Mouse (Mus musculus) urinary bladder, adult 18-20 months (tissue): ENCODE measurements around the gene Ttbk1.
"Not testable (repeated sequence)": the region's sequence is repeated elsewhere in the genome, so short reads cannot be mapped to it uniquely, and the experiment has no call there.

Experiments used
- DNase-seq, 2 experiments: peaks; one replicate each; pipeline ENCODE4 v3.0.0; 2022; ENCODE audit warnings: low spot score in 2 of 2, mixed read lengths in 2 of 2

Gene Ttbk1

DNA sequence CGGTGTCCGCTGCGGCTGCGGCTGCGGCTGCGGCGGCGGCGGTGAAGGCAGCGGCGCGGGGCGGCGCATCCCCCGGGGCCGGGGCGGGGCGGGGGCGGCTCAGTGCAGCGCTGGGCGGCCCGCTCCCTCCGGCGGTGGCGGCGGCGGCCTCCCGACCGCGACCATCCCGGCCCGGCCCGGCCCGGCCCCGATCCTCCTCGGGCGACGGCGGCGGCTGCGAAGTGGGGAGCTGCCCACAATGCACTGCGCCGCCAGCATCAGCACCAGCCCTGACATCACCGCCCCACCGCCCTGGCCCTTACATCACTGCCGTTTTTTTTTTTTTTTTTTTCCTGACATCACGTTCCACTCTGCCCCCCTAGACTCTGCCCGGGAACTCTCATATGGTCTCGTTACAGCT lies at the start of gene Ttbk1:
TSS of gene Ttbk1 (minus strand) at position 245 of the 400 bp plus-strand sequence.
- DNase-seq, result no peak

DNA sequence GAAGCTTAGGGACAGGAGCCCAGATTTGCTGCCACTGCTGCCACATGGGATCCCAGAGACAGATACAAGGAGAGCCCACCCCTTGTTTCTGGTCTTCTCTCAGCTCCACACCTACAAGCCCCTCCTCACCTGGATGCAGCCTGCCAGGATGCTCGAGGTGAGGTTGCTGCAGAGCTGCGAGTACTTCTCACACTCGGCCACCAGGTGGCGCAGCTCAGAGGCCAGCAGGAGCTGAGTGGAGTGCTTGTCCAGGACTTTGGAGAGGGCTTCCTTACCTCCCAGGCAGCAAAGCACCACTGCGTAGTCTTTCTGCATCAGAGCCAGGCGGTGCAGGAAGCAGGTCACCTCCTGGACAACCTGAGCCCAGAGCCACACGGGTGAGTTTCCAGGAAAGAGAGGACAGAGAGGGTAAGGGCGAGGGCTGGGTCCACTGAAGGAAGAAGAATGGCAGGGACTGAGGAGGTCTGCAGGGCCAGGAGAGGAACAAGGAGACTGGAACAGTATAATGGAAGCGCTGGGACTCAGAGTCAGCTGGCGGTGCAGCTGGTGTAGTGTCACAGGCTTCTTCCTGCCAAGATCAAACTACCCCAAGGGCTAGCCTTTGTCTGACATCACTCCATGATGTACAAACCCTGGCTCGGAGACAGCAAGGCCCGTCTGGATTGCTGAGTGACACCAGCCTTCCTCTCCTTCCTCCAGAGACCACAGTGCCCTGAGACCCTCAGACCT lies 38.3 kb upstream of the Ttbk1 start:
- DNase-seq, result peak; percentile 45 to 55

DNA sequence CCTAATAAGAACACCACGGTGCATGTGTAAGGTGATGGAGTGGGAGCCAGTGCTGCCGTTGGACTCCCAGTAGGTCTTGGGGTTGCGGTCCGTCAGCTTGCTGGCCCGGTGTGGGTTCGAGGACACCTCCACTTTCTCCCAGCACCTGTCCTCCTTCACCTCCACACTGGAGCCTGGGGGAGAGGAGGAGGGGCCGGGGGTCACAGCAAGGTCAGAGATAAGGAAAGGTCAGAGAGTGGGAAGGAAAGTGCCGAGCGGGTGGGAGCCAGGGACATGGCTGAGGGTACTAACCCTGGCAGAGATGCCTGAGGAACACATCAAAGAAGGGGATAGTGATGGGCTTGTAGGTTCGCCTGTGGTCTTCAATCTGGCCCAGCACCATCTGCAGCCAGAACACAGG lies 37.6 kb upstream of the Ttbk1 start:
- DNase-seq, result no peak

DNA sequence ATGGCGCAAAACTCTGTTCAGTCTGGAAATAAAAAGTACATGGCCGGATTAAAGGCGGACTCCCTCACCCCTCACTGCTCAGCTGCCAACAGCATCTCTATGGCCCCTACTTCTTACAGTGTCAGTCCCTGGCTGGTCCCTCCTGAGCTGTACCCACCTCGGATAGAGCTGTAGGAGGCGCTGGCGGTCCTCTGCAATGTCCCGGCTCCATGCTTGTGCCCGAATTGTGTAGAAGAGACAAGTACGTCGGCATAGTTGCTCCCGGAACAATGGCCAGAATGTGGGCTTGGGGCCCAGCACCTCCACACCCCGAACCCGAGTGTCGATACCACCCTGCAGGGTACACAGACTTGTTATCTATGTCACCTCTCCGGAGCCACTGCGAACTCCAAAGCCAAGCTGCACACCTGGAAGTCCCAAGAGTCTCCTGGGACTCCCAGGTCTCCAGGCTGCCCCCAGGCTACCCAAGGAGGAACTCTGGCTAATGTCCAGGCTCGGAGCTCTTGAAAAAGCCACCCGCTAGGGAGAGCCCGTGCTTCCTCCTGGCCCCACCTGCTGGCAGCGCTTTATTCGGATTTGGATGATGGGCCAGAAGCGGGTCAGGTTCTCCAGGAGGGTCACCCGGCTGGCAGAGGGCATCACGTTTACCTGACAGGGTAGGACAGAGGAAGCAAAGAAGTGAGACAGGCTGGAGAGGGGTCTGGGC lies 34.6 kb upstream of the Ttbk1 start:
- no peak for DNase-seq

DNA sequence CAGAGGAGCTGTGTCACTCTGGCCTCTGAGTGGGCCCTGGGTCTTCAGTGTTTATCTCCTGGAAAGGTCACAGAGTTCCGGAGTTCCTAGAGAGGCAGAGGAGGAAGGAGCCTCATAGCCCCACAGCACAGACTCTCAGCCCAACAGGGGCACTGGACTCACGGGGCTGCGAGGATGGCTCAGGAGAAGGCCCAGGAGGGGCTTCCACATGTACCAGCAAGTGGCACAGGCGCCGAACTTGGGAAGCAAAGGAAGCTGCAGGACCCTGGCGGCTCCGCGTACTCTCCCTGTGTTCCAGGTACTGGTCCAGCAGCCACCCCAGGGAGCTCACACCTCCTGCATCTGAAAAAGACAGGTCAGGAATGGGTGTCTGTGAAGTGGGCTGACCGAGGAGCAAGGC lies 33.7 kb upstream of the Ttbk1 start:
- no peak for DNase-seq

DNA sequence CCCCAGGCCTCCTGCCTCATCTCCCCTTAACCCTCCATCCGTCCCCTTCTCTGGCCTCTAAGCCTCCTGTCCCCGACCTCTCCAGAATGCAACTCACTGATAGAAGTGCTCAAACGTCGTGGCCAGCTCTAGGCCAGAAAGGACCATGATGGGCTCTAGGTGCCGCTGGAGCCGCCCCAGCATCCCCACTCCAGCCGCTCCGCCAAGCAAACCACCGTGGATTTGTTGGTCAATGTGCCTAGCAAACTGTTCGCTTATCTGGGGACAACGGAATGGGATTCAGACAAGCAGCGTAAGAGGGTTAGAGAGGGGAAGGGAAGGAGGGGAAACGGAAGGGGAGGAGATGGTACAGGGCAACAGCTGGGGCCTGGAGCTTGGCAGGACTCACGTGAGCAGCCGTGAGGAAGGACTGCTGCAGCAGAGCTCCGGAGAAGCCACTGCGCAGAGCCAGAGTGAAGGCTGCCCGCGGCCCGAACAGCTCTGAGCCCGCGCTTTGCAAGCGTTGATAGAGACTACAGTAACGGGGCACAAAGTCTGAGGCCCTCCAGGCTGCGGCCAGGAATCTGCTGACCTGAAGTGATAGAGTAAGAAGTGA lies 33.0 kb upstream of the Ttbk1 start:
- DNase-seq, result no peak

DNA sequence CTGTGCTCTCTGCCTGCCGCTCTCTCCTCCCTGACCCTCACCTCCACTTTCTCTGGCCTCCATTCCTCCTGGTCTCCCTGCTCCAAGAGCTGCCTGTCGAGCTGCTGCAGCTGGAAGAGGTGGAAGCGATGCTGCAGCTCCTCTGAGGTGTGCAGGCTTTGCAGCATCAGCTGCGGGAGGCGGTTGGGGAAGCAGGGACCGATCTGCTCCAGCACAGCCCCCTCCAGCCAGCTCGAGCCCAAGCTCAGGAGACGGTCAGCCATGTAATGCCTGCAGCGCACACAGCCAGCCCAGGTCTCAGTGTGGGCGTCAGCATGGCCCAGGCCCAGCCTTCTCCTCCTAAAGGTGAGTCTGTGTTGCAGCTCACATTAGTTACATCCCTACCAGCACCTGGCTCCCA lies 32.5 kb upstream of the Ttbk1 start:
- no peak for DNase-seq

DNA sequence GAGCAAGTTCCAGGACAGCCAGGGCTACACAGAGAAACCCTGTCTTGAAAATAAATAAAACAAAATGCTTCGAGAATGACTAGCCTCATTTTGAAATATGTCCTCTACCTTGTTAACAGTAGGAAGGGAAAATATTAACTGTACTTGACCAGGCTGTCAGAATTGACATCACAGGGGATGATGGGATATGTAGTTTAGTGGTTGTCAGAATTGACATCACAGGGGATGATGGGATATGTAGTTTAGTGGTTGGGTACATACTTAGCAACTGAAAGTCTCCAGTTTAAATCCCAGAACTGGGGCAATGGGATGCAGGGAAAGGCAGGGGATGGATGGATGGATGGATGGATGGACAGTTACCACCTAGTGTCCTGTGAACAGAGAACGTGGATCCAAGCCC lies 25.9 kb upstream of the Ttbk1 start:
- no peak for DNase-seq

DNA sequence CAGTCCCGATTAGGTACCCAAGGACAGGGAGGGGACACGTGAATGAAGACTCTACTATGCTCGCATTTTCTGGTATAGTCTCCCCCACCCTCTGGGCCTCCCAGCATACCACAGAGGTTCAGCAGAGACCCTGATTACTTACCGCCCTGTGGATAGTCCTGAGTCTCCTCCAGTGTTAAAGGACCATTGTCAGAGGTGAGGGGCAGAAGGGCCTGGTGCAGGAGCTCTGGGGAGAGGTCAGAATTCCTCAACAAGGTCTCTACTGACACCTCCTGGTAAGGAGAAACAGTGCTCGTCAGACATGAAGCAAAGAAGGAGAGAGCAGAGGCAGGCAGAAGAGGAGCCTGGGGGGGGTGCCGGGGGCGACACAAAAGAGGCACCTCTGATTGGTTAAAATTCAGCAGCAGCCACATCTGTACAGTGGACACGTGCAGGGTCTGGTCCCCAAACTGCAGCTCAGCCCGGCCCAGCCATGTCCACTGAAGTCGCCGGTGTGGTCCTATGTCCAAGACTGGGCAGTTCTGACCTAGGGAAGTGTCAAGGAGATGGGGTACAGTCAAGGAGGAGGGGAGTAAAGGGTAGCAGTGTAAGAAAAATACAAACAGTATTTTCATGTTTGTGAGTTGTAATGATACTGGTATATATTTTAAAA lies 23.7 kb upstream of the Ttbk1 start:
- no peak for DNase-seq

DNA sequence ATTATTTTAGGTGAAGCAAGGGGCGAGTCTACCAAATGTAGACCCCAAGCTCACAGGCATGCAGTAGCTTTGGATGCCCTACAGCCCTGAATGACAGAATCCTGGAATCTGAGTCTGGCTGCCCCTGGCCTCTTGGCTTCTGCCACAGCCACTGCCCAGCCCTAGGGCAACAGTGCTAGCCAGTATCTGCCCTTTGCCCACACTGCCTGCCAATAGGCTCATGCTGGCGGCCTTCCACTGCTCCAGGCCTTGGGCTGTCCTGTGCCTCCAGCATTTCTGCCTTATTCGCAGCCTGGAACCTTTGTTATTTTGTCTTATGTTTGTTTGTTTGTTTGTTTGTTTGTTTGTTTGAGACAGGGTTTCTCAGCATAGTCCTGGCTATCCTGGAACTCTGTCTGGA lies 18.1 kb upstream of the Ttbk1 start:
- no peak for DNase-seq

DNA sequence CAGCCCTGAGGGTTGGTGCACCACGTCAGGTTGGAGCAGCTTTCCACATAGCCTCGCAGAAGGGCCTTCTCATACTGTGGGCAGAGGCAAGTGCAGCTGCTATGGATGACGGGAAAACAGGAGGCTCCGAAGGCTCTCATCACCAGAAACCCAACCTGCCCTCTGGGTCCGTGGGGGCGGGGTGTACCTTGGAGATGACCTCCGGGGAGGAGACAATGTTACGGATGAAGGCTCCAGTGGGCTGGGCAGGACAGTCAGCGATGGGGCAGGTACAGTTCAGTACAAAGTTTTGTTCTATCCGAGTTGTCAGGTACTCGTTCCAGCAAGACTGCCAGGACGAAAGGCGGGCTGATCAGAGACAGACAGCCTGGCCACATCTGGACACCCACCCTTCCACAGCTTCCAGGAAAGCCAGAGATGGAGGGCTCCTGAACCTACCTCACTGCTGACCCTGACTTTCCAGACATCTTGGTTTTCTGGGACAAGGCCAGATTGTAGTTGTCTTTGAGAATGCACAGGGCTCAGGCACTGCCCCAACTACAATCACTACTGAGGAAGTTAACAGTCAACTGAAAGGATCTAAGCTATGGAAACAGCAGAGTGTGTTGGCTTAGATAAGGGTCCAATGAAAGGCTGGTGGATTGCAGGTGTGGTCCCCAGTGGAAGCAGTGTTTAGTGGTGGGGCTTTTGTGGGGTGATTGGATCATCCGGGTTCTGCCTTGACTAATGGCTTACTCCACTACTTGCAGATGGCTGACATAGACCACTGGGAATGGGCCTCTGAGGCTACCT lies 16.6 kb upstream of the Ttbk1 start:
- DNase-seq, result no peak

DNA sequence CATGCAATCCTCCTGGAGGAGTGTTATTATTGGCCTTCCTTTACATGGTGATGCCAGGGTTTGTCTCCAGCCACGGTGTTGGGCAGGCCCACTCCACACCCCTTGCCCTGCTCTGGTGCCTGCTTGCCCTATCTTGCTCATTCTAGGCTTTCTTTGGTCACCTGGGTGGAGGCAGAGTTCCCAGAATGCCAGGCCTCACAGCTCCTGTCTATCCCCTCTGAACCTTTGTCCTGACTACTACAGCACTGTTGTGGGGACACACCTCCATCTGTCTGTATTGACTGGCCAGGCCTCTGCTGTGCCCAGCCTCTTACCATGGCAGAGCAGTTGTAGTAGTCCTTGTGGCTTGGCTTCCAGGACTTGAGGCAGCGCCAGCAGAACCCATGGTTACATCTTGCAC lies 15.3 kb upstream of the Ttbk1 start:
- DNase-seq, result no peak

DNA sequence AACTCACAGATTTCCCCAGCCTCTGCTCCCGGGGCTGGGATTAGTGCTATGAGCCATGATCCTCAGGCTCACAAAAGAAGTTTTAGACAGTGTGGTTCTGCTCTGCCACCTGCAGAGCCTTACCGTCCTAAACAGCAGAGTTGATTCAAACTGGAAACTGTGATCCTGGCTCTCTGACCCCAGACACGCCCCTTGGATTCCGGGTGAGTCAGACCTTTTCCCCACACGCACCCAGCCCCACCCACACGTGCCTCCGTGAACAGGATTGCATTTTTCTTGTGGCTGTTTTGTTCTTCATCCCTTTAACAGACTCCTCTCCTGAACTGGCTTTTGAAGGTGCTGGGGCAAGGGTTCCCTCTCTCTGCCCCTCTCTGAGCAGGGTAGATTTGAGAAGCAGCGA lies 10.5 kb upstream of the Ttbk1 start:
- DNase-seq, result peak in 1 of 2 experiments; percentile 47

DNA sequence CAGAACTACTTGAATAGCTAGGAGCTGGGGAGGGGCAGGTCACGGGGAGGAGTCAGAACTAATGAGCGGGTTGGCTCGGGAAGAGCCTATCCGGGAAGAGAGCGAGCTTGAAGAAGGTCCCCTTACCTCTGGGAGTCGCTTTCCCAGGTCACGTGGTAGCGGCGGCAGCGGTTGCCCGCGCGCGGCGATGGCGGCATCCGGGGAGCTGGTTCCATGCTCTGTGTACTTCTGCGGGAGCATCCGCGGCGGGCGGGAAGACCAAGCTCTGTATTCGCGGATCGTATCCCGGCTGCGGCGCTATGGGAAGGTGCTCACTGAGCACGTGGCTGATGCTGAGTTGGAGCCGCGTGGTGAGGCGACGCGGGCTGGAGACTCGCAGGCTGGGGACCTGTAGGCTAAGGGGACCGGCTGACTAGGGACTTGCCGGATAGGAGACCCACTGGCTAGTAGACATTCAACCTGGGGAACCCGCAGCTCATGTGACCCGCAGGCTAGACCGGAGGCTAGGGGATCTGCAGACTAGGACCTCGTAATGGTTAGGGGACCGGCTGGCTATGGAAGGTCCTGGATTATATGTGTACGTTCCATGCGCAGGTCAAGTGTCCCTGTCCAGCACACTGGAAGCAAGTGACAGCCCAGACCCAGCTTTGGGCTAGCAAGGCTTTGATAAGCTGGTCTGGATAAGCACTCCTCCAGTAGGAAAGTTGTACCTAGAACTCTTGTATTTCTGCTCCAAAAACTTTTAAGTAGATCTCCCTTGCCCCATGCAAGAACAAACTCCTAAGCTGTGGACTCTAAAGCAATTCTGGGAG lies 9.4 kb upstream of the Ttbk1 start, which contains the start of gene Dnph1:
TSS of gene Dnph1 (plus strand) at position 89 of the 812 bp plus-strand sequence.
- peak; percentile 50 to 58 for DNase-seq

DNA sequence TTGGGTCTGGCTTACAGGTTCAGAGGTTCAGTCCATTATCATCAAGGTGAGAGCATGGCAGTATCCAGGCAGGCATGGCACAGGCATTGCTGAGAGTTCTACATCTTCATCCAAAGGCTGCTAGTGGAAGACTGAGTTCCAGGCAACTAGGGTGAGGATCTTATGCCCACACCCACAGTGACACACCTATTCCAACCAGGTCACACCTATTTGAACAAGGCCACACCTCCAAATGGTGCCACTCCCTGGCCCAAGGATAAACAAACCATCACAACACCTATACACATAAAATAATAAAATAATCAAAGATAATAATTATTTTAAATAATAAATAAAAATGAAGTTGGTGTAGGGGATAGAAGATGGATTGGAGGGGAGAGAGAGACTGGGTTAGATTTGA lies 8.6 kb upstream of the Ttbk1 start:
- not testable (repeated sequence) for DNase-seq

DNA sequence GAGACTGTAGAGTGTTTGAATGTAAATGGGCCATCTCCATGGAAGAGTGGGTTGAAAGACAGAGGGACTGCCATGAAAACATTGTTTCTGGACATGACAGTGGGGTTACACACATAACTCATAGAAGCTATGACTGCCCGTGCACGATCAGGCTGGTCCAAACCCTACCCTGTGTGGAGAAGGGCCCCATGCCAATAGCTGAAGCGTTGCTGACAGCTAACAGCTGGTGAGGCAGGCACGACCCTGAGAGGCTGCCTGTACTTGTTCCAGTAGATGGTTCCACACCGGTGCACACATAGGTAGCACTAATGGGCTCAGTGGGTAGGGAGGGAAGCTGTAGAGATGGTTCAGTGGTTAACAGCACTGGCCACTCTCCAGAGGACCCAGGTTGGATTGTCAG lies 8.0 kb upstream of the Ttbk1 start:
- no peak for DNase-seq

DNA sequence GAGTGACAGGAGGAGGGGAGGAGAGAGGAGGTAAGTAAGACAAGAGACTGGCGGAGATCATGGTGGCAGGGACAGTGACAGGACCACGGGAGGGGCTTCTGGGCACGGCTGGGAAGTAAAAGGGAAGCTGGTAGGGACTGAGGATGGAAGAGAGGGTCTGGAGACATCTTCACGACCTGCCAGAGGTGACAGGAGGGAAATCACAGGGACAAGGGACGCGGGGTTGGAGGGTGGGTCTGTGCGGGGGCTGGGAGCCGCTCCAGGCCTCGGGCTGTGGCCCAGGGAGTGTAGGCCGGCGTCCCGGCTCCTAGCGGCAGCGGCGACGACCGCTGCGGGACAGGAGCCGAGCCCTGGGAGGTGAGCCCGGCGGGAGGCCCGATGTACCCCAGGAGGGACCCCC lies 480 bp downstream of the Ttbk1 start:
- no peak for DNase-seq

DNA sequence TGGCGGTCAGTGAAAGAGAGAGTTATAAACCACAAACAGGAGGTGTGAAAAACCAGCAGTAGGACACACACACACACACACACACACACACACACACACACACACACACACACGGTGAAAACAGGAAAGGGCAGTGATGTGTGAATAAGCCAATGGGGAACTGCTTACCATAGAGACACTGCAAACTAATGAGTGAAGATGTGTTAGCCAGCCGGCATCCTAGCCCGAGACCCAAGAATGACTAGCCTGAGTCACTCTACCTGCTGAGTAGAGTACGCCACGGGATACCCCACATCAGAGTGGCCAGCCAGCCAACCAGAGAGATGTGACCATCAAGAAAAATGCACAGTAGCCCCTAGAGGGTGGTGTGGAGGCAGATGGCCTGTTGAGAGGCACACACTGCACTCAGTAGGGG lies 3.0 kb downstream of the Ttbk1 start:
- DNase-seq, result no peak

DNA sequence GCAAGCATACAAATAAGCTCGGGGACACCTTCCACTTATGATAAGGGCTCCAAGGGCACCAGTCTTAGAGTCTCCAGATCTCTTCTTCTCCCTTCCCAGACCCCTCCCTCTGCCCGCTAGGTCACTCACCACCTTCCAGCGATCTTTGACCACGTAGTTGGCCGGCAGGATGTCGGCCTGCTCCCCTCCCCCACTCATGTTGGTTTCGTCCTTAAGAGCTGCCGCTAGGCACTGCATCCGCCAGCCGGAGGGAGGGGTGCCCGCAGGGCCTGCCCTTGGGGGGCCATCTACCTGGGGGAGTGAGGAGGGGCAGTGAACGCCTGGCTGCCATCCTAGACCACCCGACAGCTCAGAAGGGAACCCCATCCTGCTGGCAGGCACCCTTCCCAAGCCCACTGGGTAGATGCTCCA lies 3.4 kb downstream of the Ttbk1 start:
- DNase-seq, result no peak

DNA sequence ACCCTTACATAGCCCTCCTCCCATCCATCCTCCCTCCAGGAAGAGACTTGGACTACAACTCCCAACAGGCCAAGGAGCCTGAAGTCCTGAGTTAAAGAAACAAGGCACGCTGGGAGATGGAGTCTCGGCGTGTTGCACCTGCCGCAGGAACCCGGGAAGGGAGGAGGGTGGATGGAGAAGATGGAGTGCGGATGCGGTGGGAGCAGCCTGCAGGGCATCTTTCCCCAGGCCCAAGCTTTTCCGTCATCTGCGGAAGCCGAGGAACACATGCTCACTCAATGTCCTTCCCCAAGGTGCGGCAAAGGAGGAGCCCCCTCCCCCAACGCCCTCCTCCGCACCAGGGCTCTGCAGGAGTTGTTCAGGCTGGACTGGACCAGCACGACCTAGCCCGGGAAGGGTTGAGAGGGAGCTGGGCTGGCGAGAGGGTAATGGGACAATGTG lies 3.9 kb downstream of the Ttbk1 start:
- DNase-seq, result peak; percentile 16 to 25

DNA sequence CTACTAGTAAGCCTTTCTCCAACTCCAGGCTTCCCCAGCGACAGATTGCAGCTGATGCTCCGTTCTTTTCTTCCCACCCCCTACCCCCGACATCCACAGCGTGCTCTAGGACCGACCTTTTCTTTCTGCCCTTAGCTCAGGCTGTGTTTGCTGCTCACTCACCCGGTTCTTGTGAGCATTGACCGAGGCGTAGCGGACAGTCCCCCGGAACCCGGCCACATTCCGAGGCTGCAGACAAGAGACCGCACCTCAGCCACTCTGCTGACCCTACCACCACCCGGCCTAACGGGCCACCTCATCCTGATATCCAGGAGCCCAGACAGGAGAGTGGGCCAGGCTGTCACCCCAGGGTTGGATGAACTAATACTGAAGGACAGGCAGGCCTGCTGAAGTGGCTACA lies 10.2 kb downstream of the Ttbk1 start:
- no peak for DNase-seq
